Mouse (Mus musculus): ENCODE data around the gene Grm1. TPM values are rescaled to one million over a fixed set of nuclear protein-coding genes. Genes with fewer than 3 reads are reported as not detected.

Grm1 gene
- polyA plus RNA-seq, 1 experiment from 2014 or later, result 0.09 TPM

DNA sequence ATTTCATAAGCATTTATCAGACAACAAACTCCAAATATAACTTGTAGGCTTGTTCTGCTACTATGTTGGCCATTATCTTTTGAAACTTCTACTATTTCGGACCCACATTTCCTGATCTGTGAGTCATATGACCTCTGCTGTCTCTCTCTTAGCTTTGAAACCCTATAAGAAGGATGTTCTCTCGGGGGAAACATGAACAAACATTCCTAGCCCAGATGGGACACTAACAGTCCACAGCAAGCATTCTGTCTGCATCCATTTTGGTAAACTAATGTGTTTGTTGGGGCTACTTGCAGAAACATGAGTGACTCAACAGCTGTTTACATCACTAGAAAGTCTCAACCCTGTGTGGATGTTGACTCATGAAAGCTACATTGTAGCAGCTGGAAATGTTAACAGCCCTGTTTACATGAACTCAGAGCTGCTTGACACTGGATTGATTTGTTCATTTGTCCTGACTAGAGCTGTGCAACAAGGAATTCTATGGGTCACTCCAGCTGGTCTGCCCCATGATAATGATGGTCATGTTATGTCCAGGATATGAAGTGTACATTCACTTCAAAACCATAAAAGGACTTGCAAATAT is 267.4 kb downstream of the Grm1 start:
- Histone ChIP-seq H3K9me3 (replicated peaks) (no peaks in the 10 kb centered on the region), H3K27me3 (replicated peaks) (no peaks in the 10 kb centered on the region), H3K36me3 (no peaks in the 10 kb centered on the region), H3K4me1 (replicated peaks) (no peaks in the 10 kb centered on the region), H3K4me2 (no peak overlapping the region), H3K9ac (no peak overlapping the region), H3K27ac (ENCODE audit: poor library complexity, severe bottlenecking) (no peak overlapping the region), H3K4me3 (no peak overlapping the region)
- no peak for ATAC-seq (ENCODE audit: insufficient number of reproducible peaks, low FRiP score)
- WGBS, result 45% methylated on average over 2 of the region's 2 CpGs

DNA sequence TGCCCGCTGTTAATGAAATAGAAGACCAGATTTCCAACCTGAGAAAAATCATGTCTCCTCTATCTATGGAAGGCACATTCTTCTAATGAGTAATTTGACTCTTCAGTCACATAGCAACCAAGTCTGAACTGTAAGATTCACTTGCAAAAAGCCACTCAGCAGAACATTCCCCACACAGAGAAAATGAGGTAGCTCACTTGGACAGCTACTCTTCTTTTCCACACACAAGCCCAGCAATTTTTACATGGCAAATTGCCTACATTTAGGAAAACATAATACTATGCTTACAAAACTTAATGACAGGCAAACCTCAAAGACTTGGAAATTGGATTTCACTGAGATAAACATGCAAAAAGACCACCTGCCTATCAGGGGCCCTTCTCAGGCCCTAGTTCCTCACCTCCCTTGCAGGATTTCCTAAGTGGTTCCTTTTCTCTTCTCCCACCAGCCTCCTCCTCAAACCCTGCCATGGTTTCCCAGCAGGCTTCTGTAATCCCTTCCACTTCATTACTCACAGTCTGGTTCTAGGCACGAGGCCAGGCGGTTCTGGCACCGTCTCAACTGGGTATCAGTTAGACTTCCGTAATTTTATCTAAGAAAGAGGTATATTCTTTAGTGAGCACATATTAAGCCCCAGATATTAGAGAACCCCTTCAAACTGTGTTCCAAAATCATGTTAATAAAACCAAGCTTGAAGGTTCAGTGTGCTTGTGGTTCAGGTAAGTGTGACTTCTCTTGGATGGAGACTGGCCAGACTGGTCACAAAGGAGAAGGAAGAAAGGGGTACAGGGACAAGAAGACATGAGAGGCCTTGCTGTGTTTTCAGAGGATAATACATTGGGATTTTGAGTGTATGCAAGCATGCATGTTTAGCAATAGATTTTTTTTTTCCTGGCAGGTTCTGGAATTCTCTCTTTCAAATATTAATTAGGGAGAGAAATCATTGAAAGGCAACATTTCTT is 269.1 kb downstream of the Grm1 start:
- H3K4me3 ChIP-seq, result no peak overlapping the region
- H3K9me3 ChIP-seq (replicated peaks), result no peaks in the 10 kb centered on the region
- 37% methylated on average over 5 of the region's 5 CpGs for WGBS
- H3K9ac ChIP-seq, result no peak overlapping the region
- H3K27me3 ChIP-seq (replicated peaks), result no peaks in the 10 kb centered on the region
- no peaks in the 10 kb centered on the region for H3K4me1 ChIP-seq (replicated peaks)
- no peaks in the 10 kb centered on the region for H3K36me3 ChIP-seq
- no peak overlapping the region for H3K27ac ChIP-seq (ENCODE audit: poor library complexity, severe bottlenecking)
- ATAC-seq (ENCODE audit: insufficient number of reproducible peaks, low FRiP score), result no peak
- H3K4me2 ChIP-seq, result no peak overlapping the region

DNA sequence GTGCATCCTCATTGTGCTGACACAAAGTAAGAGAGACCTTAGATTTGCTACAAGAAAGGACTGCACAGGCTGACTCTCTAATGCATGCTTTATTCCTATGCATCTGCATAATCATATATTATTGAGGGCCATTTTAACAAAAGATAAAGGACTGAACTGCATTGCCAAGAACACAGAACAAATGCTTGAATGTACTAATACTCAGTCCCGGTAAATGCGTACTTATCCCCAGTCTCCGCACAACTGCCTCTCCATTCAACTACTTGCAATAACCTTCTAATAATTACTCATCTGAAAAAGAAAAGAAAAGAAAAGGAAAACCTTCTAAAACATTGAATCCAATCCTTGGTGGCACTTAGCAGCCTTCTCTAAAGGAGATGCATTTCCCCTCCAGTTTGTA is 272.4 kb downstream of the Grm1 start:
- no peak overlapping the region for H3K4me3 ChIP-seq
- WGBS, result 95% methylated on average over 3 of the region's 3 CpGs

DNA sequence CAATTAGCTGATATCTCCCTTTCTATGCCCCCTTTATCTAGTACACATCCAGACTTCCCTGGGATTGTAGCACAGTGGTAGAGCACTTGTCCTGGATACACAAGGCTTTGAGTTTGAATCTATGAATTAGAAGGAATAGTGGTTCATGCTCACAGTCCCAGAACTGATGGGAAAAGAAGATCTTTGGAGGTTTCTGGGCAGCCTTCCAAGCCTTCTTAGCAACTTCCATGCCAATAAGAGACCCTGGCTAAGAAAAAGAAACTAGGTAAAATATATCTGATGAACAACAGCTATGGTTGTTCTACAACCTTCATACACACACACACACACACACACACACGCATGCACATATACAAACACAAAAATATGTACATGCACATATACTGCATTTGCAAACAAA is 286.8 kb downstream of the Grm1 start:
- no peak for ATAC-seq (ENCODE audit: insufficient number of reproducible peaks, low FRiP score)
- Histone ChIP-seq H3K9ac (no peak overlapping the region), H3K36me3 (no peaks in the 10 kb centered on the region), H3K27ac (ENCODE audit: poor library complexity, severe bottlenecking) (no peak overlapping the region), H3K27me3 (replicated peaks) (no peaks in the 10 kb centered on the region), H3K4me2 (no peak overlapping the region), H3K4me1 (replicated peaks) (no peaks in the 10 kb centered on the region), H3K4me3 (no peak overlapping the region), H3K9me3 (replicated peaks) (no peaks in the 10 kb centered on the region)
- 86% methylated on average over 1 of the region's 1 CpGs for WGBS

More for the DNA sequence above, 272.4 kb downstream of the Grm1 start:
- Histone ChIP-seq H3K27ac (ENCODE audit: poor library complexity, severe bottlenecking) (no peak overlapping the region), H3K9me3 (replicated peaks) (no peaks in the 10 kb centered on the region), H3K27me3 (replicated peaks) (no peaks in the 10 kb centered on the region), H3K4me1 (replicated peaks) (no peaks in the 10 kb centered on the region), H3K36me3 (no peaks in the 10 kb centered on the region), H3K4me2 (no peak overlapping the region), H3K9ac (no peak overlapping the region)
- ATAC-seq (ENCODE audit: insufficient number of reproducible peaks, low FRiP score), result no peak

DNA sequence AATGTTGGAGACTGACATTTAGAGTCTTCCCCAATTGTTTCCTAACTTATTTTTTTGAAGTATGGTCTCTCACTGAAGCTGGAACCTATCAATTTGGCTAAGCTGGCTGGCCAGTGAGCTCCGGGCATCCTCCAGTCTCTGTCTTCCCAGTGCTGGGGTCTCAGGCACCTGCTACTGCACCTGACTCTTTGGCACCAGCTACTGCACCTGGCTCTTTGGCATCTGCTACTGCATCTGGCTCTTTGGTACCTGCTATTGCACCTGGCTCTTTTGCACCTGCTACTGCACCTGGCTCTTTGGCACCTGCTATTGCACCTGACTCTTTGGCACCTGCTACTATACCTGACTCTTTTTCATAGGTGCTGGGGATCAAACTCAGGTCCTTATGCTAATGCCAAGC is 291.7 kb downstream of the Grm1 start:
- H3K9ac ChIP-seq, result no peak overlapping the region
- H3K4me2 ChIP-seq, result no peak overlapping the region
- no peaks in the 10 kb centered on the region for H3K4me1 ChIP-seq (replicated peaks)
- H3K27me3 ChIP-seq (replicated peaks), result no peaks in the 10 kb centered on the region
- H3K27ac ChIP-seq (ENCODE audit: poor library complexity, severe bottlenecking), result no peak overlapping the region
- WGBS, result 75% methylated on average over 1 of the region's 1 CpGs
- H3K4me3 ChIP-seq, result no peak overlapping the region
- no peaks in the 10 kb centered on the region for H3K9me3 ChIP-seq (replicated peaks)
- H3K36me3 ChIP-seq, result no peaks in the 10 kb centered on the region
- no peak for ATAC-seq (ENCODE audit: insufficient number of reproducible peaks, low FRiP score)

DNA sequence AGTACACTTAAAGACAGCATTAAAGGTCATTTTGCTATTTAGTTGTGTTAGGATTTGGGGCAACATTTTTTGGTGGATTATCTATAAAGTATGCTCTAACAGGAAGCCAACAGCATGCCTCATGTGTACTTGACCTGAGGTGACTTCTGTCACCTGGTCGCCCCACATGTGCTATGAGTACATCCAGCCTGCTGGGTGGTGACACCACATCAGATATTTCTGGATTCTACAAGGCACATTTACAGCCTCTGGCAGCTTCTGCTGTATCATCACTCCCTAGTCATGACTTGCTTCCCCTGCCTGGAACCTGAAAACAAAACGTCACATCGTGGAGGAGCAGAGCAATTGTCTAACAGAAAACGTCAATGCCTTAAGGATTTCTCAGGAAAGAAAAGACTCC is 292.2 kb downstream of the Grm1 start:
- Histone ChIP-seq H3K27me3 (replicated peaks) (no peaks in the 10 kb centered on the region), H3K4me3 (no peak overlapping the region), H3K9ac (no peak overlapping the region), H3K36me3 (no peaks in the 10 kb centered on the region), H3K4me2 (no peak overlapping the region), H3K4me1 (replicated peaks) (0 out of 2 replicates have a peak, but pooled peaks cover 3% of the 10 kb centered on the region), H3K9me3 (replicated peaks) (no peaks in the 10 kb centered on the region), H3K27ac (ENCODE audit: poor library complexity, severe bottlenecking) (no peak overlapping the region)
- 70% methylated on average over 4 of the region's 4 CpGs for WGBS
- no peak for ATAC-seq (ENCODE audit: insufficient number of reproducible peaks, low FRiP score)

DNA sequence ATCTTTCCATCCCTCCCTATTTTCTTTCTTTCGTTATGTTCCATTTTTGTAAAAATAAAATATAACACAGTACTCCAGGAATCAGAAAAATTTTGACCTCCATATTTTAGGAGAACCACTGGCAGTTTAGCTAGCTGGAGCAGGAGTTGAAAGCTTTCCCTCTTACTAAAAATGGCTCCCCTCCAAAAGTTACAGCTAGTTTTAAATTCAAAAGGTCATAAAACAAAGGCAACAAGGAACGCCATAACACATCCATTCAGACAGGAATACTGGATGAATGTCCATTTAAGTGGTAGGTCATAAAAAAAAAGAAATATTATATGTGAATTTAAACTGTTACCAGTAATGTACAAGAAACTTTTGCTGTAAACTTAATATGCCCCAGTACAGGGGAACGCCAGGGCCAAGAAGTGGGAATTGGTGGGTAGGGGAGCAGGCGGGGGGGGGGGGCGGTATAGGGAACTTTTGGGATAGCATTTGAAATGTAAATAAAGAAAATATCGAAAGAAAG is 294.2 kb downstream of the Grm1 start:
- Histone ChIP-seq H3K4me3 (no peak overlapping the region), H3K4me1 (replicated peaks) (0 out of 2 replicates have a peak, but pooled peaks cover 4% of the 10 kb centered on the region), H3K27ac (ENCODE audit: poor library complexity, severe bottlenecking) (no peak overlapping the region), H3K9ac (no peak overlapping the region), H3K27me3 (replicated peaks) (no peaks in the 10 kb centered on the region), H3K4me2 (no peak overlapping the region), H3K9me3 (replicated peaks) (no peaks in the 10 kb centered on the region), H3K36me3 (no peaks in the 10 kb centered on the region)
- no peak for ATAC-seq (ENCODE audit: insufficient number of reproducible peaks, low FRiP score)
- 83% methylated on average over 6 of the region's 6 CpGs for WGBS

DNA sequence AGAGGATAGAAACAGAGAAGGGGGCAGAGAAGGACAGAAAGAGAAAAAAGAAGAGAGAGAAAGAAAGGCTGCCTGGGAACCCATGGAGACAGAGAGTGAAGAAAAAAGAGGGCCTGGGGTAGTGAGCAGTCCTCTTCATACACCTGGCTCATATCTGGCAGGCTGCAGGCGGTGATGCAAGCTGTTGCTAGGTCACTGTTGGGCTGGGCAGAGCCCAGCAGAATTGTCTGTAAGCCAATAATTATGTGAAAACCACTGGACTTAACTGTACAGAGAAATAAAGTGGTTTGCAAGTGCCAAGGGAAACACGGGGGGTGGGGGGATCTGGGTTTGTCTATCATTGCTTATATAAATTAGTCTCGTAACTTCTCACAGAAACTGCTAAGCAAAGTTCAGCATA is 297.0 kb downstream of the Grm1 start:
- no peak overlapping the region for H3K9ac ChIP-seq
- no peak overlapping the region for H3K4me3 ChIP-seq
- H3K27ac ChIP-seq (ENCODE audit: poor library complexity, severe bottlenecking), result 0 out of 2 replicates have a peak overlapping the region, but pooled peaks have one; percentile 23
- no peaks in the 10 kb centered on the region for H3K36me3 ChIP-seq
- ATAC-seq (ENCODE audit: insufficient number of reproducible peaks, low FRiP score), result no peak
- H3K4me1 ChIP-seq (replicated peaks), result 0 out of 2 replicates have a peak, but pooled peaks cover 4% of the 10 kb centered on the region
- WGBS, result 60% methylated on average over 3 of the region's 3 CpGs
- no peak overlapping the region for H3K4me2 ChIP-seq
- no peaks in the 10 kb centered on the region for H3K9me3 ChIP-seq (replicated peaks)
- H3K27me3 ChIP-seq (replicated peaks), result no peaks in the 10 kb centered on the region

DNA sequence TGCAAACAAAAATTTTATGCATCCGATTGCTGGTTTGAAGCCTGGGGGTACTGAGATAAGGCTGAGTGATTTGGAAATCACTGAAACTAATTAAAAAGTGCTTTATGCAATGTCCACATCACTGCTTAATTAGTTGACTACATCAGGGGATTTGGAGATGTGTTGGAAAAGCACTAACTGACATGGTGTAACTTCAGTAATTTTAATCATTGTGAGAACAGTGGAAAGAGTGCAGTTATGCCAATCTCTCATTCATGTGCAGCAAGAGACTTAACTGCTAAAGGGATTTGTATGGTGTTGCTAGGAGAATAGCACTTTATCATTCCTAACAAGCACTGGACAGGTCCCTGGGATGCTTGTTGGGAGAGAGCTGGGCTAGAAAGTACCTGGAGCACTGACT is 307.3 kb downstream of the Grm1 start:
- Histone ChIP-seq H3K9me3 (replicated peaks) (no peaks in the 10 kb centered on the region), H3K4me3 (no peak overlapping the region), H3K36me3 (no peaks in the 10 kb centered on the region), H3K4me1 (replicated peaks) (no peaks in the 10 kb centered on the region), H3K9ac (no peak overlapping the region), H3K4me2 (no peak overlapping the region), H3K27me3 (replicated peaks) (no peaks in the 10 kb centered on the region), H3K27ac (ENCODE audit: poor library complexity, severe bottlenecking) (no peak overlapping the region)
- 80% methylated on average over 1 of the region's 1 CpGs for WGBS
- no peak for ATAC-seq (ENCODE audit: insufficient number of reproducible peaks, low FRiP score)

DNA sequence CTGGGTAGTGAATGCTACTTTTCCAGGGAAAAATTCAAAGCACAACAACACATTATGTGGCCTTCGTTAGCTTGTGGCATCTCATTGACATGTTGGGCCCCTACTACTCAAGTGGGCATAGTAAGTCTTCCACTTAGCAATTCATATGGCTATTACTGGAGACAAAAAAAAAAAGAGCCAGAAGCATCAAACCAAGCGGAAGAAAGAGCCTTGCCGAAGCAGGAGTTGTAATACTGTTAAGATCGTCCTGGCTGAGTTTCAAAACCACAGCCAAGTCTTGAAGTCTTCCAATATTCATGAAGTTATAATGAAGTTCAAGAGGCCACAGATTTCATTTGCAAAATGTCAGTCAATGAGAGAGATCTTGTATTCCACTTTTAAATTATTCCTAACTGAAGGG is 319.1 kb downstream of the Grm1 start:
- Histone ChIP-seq H3K9ac (no peak overlapping the region), H3K27ac (ENCODE audit: poor library complexity, severe bottlenecking) (no peak overlapping the region), H3K4me3 (no peak overlapping the region), H3K4me1 (replicated peaks) (no peaks in the 10 kb centered on the region), H3K36me3 (no peaks in the 10 kb centered on the region), H3K27me3 (replicated peaks) (no peaks in the 10 kb centered on the region), H3K4me2 (no peak overlapping the region), H3K9me3 (replicated peaks) (no peaks in the 10 kb centered on the region)
- no peak for ATAC-seq (ENCODE audit: insufficient number of reproducible peaks, low FRiP score)
- WGBS, result 86% methylated on average over 4 of the region's 4 CpGs

DNA sequence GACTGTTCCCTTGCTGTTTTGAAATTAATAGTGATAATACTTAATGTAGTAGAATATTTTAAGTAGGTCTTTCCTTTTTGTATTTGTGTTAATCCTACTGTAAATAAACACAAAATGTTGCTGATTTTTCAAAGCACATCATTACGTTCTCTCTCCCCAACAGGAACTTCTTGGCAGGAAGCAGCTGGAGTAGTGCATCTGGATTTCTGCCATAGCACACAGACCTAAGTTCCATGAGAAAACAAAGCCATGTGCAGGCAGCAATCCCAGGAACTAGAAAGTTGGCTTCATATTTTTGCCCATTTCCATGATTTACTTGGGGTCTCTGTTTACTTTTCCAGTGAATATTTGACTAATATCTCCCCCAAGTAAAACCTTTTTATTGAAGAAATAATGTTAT is 320.9 kb downstream of the Grm1 start:
- no peak overlapping the region for H3K4me3 ChIP-seq
- H3K4me2 ChIP-seq, result no peak overlapping the region
- no peaks in the 10 kb centered on the region for H3K4me1 ChIP-seq (replicated peaks)
- 50% methylated on average over 1 of the region's 1 CpGs for WGBS
- ATAC-seq (ENCODE audit: insufficient number of reproducible peaks, low FRiP score), result no peak
- no peaks in the 10 kb centered on the region for H3K36me3 ChIP-seq
- H3K9ac ChIP-seq, result no peak overlapping the region
- no peaks in the 10 kb centered on the region for H3K27me3 ChIP-seq (replicated peaks)
- no peaks in the 10 kb centered on the region for H3K9me3 ChIP-seq (replicated peaks)
- H3K27ac ChIP-seq (ENCODE audit: poor library complexity, severe bottlenecking), result no peak overlapping the region
